Mouse (Mus musculus) heart, embryonic 14.5 days (tissue): ENCODE data around the gene Chtop. TPM values are rescaled to one million over a fixed set of nuclear protein-coding genes. Genes with fewer than 3 reads are reported as not detected.

Experiments
- ATAC-seq: fragments of 200-750 bp; cut with Nextera tagmentation; 2 replicates; pipeline ENCODE4 v1.8.0; 2017; ENCODE audit warnings: low read depth, moderate TSS enrichment; ENCODE audit not compliant: insufficient number of reproducible peaks, insufficient read depth, low FRiP score
- H3K27ac ChIP-seq, 2 experiments: fragments of 200-500 bp in 1 of 2; fragments of 300-500 bp in 1 of 2; sonication (generic) in 1 of 2; replicated peaks in 1 of 2; 2 replicates each; pipeline ENCODE4 v1.5.1; 2012 to 2014; ENCODE audit warnings: low read depth in 2 of 2, low read length in 2 of 2, control low read depth in 1 of 2, mild to moderate bottlenecking in 1 of 2, mixed read lengths in 1 of 2; ENCODE audit not compliant: control insufficient read depth in 1 of 2, insufficient read depth in 1 of 2
- H3K27me3 ChIP-seq: fragments of 300-500 bp; sonication (generic); 2 replicates; pipeline ENCODE4 v1.6.1; 2014; ENCODE audit warnings: mild to moderate bottlenecking, low read length, control low read depth; ENCODE audit not compliant: control insufficient read depth, insufficient read depth
- H3K36me3 ChIP-seq: fragments of 300-500 bp; sonication (generic); 2 replicates; pipeline ENCODE4 v1.6.1; 2014; ENCODE audit warnings: mild to moderate bottlenecking, control low read depth, low read length, mixed read lengths; ENCODE audit not compliant: control insufficient read depth, insufficient read depth
- H3K4me1 ChIP-seq, 2 experiments: fragments of 200-500 bp in 1 of 2; fragments of 300-500 bp in 1 of 2; sonication (generic) in 1 of 2; 2 replicates each; pipeline ENCODE4 v1.6.1; 2012 to 2014; ENCODE audit warnings: low read length in 2 of 2, control low read depth in 1 of 2, mixed read lengths in 1 of 2; ENCODE audit not compliant: control insufficient read depth in 2 of 2, insufficient read depth in 2 of 2
- H3K4me2 ChIP-seq: fragments of 300-500 bp; sonication (generic); 2 replicates; pipeline ENCODE4 v1.6.1; 2014; ENCODE audit warnings: mild to moderate bottlenecking, low read length
- H3K4me3 ChIP-seq, 2 experiments: fragments of 200-500 bp in 1 of 2; fragments of 300-500 bp in 1 of 2; sonication (generic) in 1 of 2; 2 replicates each; pipeline ENCODE4 v1.5.1; 2012 to 2014; ENCODE audit warnings: low read length in 2 of 2, mild to moderate bottlenecking in 2 of 2, control low read depth in 1 of 2, low read depth in 1 of 2, moderate library complexity in 1 of 2; ENCODE audit not compliant: control insufficient read depth in 1 of 2, insufficient read depth in 1 of 2
- H3K9ac ChIP-seq: fragments of 300-500 bp; sonication (generic); 2 replicates; pipeline ENCODE4 v1.6.1; 2014; ENCODE audit warnings: mild to moderate bottlenecking, low read length
- H3K9me3 ChIP-seq: fragments of 300-500 bp; sonication (generic); 2 replicates; pipeline ENCODE4 v1.6.1; 2016; ENCODE audit warnings: low read length, control low read depth; ENCODE audit not compliant: control insufficient read depth
- WGBS: fragments of 180-500 bp; shearing (Covaris S2); extraction: QIAGEN DNeasy Blood & Tissue Kit; methylation state at CpG from one replicate; pipeline ENCODE4 v1.1.7; 2014; 5-methylcytosine and 5-hydroxymethylcytosine counted together
- polyA plus RNA-seq: library from polyadenylated mRNA; unstranded; fragments of >200 nt; fragmentation: Nextera tagmentation; extraction: Ambion mirVana; gene quantifications from 2 replicates; pipeline ENCODE4 v1.2.1, GENCODE M21; 2014

Chtop gene
- polyA plus RNA-seq, 1 experiment from 2014 or later: 65.7 TPM

GRCm38 (mm10) chr3:90461935-90462334 lies 47.4 kb downstream of the Chtop start:
- no peak overlapping the region for H3K27ac ChIP-seq
- H3K9ac ChIP-seq: no peak overlapping the region
- ATAC-seq: no peak
- H3K4me3 ChIP-seq: no peak overlapping the region
- H3K4me2 ChIP-seq: no peak overlapping the region
- no peaks in the 10 kb centered on the region for H3K9me3 ChIP-seq
- WGBS: 86% methylated on average over 3 of the region's 3 CpGs
- H3K4me1 ChIP-seq: peaks cover 4 to 11% of the 10 kb centered on the region in 2 experiments; a peak in 2 of 4 replicates
- H3K36me3 ChIP-seq: peaks cover 6% of the 10 kb centered on the region; the same call in 1 of the 2 replicates
- H3K27me3 ChIP-seq: peaks cover 20% of the 10 kb centered on the region

- H3K4me2 ChIP-seq: no peak overlapping the region
- H3K4me1 ChIP-seq: peaks cover 2 to 5% of the 10 kb centered on the region in 2 experiments; a peak in 2 of 4 replicates
- H3K9me3 ChIP-seq: no peaks in the 10 kb centered on the region
- H3K4me3 ChIP-seq: no peak overlapping the region
- H3K36me3 ChIP-seq: peaks cover 11% of the 10 kb centered on the region; the same call in 1 of the 2 replicates
- no peak for ATAC-seq
- no peak overlapping the region for H3K9ac ChIP-seq
- WGBS: 65% methylated on average over 5 of the region's 5 CpGs
- H3K27ac ChIP-seq: no peak overlapping the region
- H3K27me3 ChIP-seq: peaks cover 14% of the 10 kb centered on the region
These were observed 49.0 kb downstream of the Chtop start for GRCm38 (mm10) chr3:90460315-90460714.

GRCm38 (mm10) chr3:90459727-90460126 lies 49.6 kb downstream of the Chtop start:
- no peak overlapping the region for H3K27ac ChIP-seq
- H3K9ac ChIP-seq: no peak overlapping the region
- H3K9me3 ChIP-seq: no peaks in the 10 kb centered on the region
- H3K4me2 ChIP-seq: no peak overlapping the region
- H3K4me1 ChIP-seq: peaks cover 2 to 5% of the 10 kb centered on the region in 2 experiments; a peak in 2 of 4 replicates
- WGBS: 80% methylated on average over 9 of the region's 9 CpGs
- no peak overlapping the region for H3K4me3 ChIP-seq
- H3K27me3 ChIP-seq: peaks cover 8% of the 10 kb centered on the region
- ATAC-seq: no peak
- H3K36me3 ChIP-seq: peaks cover 11% of the 10 kb centered on the region; the same call in 1 of the 2 replicates

- no peak overlapping the region for H3K27ac ChIP-seq
- H3K9ac ChIP-seq: no peak overlapping the region
- H3K9me3 ChIP-seq: no peaks in the 10 kb centered on the region
- H3K4me1 ChIP-seq: peaks cover 8 to 11% of the 10 kb centered on the region in 2 experiments
- H3K4me3 ChIP-seq: no peak overlapping the region
- peaks cover 11% of the 10 kb centered on the region; the same call in 1 of the 2 replicates for H3K36me3 ChIP-seq
- no peaks in the 10 kb centered on the region for H3K27me3 ChIP-seq
- no peak overlapping the region for H3K4me2 ChIP-seq
- 81% methylated on average over 14 of the region's 14 CpGs for WGBS
- ATAC-seq: no peak
These were observed 54.4 kb downstream of the Chtop start for GRCm38 (mm10) chr3:90454931-90455330.

- no peak for ATAC-seq
- WGBS: 36% methylated on average over 10 of the region's 10 CpGs
- Histone ChIP-seq H3K9ac (peak overlapping the region; percentile 60), H3K9me3 (no peaks in the 10 kb centered on the region), H3K36me3 (0 out of 2 replicates have a peak, but pooled peaks cover 5% of the 10 kb centered on the region), H3K27me3 (no peaks in the 10 kb centered on the region), H3K4me2 (peak overlapping the region; percentile 56), H3K4me1 (peaks cover 15 to 19% of the 10 kb centered on the region in 2 experiments), H3K27ac (peak overlapping the region; percentile 33 to 45; a peak in 2 of 4 replicates), H3K4me3 (peak overlapping the region; percentile 26 to 28)
These were observed 57.8 kb downstream of the Chtop start for GRCm38 (mm10) chr3:90451396-90452095.

- no peak for ATAC-seq
- Histone ChIP-seq H3K27ac (peak overlapping the region in 1 of 2 experiments; percentile 45; a peak in 2 of 4 replicates), H3K4me3 (peak overlapping the region; percentile 26 to 28), H3K9me3 (no peaks in the 10 kb centered on the region), H3K27me3 (no peaks in the 10 kb centered on the region), H3K9ac (peak overlapping the region; percentile 60), H3K36me3 (0 out of 2 replicates have a peak, but pooled peaks cover 5% of the 10 kb centered on the region), H3K4me1 (peaks cover 19 to 20% of the 10 kb centered on the region in 2 experiments), H3K4me2 (peak overlapping the region; percentile 56)
- 21% methylated on average over 12 of the region's 12 CpGs for WGBS
These were observed 58.4 kb downstream of the Chtop start for GRCm38 (mm10) chr3:90450874-90451273.
